Mouse (Mus musculus) gonadal fat pad, adult 2 months (tissue): ENCODE results near the gene Rab23. TPM values are rescaled to one million over a fixed set of nuclear protein-coding genes. Genes with fewer than 3 reads are reported as not detected.

Experiments used
- DNase-seq: peaks from one replicate; pipeline ENCODE4 v3.0.0-alpha.2; 2012; ENCODE audit warnings: low read depth
- polyA plus RNA-seq: library from polyadenylated mRNA; depleted of rRNA; stranded (reverse); fragments of >200 nt; gene quantifications from 2 replicates; pipeline ENCODE4 v1.2.3, GENCODE M21; 2012; rRNA removed

Rab23 gene
- polyA plus RNA-seq: 7.5 and 9.3 TPM in 2 replicates

DNA sequence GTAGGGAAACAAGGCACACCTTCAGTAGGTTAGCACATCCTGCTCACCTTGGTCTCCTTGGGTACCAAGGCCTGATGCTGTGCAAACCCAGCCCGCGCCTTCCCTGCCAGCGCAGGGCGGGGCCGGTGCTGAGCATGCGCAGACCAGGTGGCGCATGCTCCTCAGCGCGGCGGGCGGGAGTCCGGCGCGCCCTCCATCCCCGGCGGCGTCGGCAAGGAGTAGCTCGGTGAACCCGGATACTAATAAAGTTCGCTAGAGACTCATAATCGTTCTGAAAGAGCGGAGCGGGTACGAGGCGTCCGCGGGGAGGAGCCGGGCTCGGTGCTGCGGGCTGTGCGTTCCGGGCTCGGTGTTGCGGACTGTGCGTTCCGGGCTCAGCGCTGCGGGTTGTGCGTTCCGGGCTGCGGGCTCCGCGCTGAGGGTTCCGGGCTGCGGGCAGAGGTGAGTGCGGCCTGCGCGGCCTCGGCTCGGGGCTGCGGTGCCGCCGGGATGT is at the start of gene Rab23:
Gene Rab23 (plus strand): TSS at position 155 of the 493 bp plus-strand sequence.
- DNase-seq: no peak

DNA sequence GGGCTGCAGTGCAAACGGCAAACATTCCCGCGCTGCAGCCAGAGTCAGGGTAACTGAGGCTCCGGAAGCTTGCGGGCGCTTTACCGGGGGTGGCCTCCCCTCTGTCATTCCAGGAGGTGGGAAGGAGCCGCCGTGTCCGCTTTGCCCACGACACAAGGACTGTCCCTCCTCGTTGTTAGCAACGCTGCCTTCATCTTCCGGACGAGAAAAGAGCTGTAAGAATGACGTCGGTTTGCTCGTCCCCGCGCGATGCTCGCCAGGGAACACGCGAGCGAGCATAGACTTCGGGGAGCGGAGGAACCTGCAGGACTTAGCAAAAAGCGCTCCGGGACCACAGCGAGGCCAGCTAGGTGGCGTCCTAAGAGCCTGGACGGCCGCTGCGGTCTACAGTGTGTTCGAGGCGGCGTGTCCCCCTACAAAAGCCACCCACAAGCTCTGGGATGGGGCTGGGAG is 49.5 kb upstream of the Rab23 start:
- no peak for DNase-seq

DNA sequence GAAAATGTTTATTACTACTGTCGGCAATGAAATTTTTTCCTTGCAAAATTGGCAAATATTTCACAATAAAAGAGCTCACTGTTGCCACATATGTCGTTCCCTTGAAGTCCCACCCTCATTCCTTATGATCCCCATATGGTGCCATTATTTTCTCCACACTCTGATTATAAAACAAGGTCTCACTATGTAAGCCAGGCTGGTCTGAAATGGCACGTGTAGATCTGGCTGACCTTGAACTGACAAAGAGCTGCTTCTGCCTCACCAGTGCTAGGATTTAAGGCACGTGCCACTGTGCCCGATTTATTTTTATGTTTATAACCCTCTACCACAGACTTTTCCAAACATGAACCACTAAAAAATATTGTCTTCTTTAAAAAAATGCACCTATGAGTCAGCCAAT is 48.2 kb upstream of the Rab23 start:
- DNase-seq: no peak

DNA sequence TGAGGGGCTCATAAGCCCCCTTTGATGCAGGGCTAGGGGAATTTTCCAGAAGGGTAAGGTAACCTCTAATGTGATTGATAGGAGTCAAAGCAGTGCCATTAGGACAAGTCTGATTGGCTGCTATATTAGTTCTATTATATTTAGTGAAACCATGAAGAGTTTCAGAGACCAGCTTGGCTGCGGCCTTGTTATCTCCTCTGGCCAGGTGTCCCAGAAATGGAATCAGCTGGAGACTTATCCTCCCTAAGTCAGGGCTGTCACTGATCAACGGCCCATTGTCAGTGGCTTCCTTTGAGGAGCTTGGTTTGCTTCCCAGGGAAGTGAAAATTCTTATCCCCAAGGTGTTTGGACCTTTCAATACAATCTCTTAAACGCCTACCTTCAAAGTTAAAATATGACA is 47.6 kb upstream of the Rab23 start:
- DNase-seq: no peak

DNA sequence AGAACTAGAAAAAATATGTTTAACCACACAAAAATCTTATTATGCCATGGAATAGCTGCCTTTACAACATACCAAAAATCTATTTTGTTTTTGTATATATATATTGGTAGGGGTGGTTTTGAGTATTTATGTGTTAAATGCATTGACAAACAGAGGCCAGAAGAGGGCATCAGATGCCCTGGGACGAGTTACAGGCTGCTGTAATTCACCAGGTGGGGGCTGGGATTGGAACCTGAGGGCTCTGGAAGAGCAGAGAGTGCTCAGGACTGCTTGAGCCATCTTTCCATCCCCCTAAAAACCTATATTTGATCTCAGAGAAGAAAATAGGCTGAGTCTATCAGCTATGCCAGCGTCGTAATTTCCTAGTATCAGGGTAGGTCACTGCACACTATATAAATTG is 47.2 kb upstream of the Rab23 start:
- no peak for DNase-seq

DNA sequence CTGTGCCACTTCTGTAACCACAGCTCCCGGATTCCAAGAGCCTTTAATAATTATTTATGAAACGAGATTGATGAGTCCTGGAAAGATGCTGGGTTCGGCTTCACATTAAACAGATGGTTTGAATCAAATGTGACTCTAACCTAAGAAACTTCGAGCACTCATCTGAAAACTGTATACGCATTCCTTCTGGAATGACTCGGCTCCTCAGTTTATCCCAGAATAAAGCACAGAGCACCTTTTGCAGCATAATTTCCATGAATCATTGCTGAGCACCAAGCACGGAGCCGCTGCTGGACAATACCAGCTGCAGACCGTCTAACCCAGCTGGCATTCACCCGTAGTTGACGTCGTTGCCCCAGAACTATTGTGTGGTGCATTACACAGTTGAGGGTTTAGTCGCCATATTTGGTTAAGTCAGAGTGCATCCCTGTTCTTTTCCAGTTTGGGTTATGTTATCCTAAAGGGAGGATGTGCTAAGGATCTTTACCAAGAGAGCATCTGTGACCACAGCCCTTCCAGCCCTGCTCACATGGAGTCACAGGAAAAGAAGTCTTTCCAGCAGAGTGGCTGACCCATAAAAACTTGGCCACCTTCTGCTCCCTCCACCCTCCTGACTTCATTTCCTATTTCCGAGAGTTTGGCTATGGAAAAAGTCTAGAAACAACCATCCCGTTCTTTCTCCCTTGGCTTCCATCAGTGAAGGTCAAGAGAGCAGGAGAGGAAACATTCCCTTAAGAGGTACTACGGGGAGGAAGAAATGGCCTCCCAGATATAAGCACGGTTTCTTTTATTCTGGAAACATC is 46.3 kb upstream of the Rab23 start:
- no peak for DNase-seq

DNA sequence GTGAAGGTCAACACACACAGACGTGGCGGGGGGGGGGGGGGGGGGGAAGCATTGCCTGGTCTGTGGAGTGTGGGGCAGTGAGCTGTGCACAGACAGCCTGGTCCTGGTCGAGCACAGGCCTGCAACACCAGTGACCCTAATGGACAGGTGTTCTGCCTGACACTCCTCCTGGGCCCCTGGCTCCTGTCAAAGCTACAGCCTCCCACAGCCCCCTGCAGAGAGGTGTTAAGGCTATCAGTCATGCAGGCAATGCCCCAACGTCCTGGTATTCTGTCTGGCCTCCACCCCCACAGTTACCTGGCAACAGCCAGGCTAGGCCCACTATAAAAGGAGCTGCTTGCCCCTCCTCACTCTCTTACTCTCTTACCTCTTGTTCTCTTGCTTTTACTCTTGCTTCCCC is 39.3 kb upstream of the Rab23 start:
- DNase-seq: no peak

DNA sequence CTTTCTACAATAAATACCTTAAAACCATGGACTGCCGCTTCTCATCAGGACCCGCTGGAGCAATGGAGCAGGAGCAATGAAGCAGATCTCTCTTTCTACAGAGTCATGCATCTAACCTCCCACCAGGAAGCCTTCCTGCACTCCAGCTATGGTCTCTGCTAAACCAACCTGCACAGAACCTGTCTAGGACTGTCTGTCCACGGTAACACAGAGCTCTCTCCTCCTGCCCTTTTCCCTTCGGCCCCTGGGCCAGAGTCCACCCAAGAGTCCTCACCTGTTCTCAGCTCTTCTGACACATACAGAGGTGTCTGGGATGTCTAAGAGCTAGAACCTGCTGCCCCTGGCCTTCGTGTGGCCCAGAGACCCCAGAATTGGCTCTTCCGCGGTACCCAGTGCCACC is 38.8 kb upstream of the Rab23 start:
- DNase-seq: no peak

DNA sequence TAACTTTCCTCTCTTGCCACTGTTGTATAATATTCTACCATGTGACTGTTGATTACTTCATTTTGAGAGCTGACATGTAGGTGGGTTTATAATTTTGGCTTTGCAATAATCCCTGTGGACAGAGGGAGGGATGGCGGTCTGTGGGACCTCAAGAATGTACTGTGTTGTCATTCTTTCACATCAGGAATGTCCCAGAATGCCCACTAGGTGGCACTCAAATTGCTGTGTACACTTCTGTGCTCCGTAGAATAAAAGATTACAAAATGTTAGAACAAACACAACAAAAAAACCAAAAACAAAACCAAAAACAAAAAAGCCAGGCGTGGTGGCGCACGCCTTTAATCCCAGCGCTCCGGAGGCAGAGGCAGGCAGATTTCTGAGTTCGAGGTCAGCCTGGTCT is 35.2 kb upstream of the Rab23 start:
- DNase-seq: no peak

DNA sequence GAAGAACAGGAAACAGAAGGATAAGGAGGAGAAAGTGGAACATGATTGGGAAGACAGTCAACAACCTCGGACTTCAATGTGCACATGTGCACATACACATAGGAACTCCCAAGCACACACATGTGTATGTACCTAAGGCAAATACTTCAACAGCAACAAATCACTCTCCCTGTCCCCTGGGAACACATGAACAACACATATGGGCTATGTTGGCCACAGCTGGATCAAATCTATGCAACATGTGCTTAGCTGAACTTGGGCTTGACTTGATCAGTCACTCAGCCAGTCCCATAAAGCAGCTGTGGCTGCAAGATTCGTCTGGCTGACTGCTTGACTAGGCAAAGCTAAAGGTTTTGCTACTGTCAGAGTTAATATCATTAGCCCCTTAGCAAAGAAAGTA is 30.9 kb upstream of the Rab23 start:
- no peak for DNase-seq

DNA sequence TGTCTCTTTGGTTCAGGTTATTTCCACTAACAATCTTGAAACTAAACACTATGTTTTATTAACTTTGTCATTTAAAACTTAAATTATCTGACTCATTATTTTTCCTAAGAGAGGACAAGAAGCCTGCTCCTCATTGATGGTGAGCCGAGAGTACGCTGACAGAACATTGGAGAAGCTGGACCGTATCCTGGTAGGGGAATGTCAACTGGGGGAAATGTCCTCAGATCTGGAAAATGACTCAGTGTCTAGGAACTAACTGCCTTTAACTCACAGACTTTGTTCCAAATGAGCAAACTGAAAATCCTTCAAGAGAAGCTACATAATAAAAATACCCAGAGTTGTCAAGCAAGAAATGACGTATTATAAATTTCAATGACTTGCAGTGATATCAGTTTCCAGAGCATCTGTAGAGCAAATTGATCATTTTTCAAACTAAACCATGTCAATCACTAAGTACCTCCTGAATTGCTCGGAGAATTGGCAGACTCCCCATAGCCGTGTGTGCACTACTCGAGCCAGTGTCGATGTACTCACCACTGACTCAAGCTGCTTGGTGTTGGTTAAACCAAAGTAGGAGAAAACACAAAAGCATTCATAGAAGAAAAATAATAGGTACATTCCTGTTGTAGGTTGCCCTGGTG is 30.1 kb upstream of the Rab23 start:
- no peak for DNase-seq

DNA sequence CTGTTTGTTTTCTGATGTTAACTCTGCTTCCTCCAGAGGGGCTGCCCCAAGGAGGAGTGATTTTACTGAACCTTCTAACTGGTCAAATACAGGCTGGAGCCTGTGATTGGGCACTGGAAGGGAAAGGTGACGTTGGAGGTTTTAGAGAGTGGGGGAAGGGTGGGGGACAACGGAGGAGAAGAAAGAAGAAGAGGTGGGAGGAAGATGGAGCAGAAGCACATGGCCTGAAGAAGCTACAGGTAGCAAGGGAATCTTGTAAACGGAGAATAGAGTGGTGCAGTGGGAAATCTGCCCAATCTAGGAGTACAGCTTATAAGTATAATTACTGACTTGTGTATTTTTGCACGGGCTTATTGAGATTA is 29.6 kb upstream of the Rab23 start:
- DNase-seq: no peak

DNA sequence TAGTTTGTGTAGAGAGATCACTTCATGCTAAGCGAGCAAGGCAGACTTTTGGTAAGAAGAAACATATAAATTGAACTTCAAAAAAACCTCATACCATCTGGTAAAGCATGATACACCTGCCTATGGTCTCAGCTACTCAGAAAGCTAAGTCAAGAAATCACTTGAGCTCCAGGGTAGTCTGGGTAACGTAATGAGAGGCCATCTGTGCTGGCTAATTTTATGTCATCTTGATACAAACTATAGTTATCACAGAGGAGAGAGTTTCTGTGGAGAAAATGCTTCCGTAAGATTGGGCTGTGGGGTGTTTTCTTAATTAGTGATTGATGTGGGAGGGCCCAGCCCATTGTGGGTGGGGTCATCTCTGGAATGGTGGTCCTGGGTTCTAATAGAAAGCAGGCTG is 25.8 kb upstream of the Rab23 start:
- DNase-seq: no peak

DNA sequence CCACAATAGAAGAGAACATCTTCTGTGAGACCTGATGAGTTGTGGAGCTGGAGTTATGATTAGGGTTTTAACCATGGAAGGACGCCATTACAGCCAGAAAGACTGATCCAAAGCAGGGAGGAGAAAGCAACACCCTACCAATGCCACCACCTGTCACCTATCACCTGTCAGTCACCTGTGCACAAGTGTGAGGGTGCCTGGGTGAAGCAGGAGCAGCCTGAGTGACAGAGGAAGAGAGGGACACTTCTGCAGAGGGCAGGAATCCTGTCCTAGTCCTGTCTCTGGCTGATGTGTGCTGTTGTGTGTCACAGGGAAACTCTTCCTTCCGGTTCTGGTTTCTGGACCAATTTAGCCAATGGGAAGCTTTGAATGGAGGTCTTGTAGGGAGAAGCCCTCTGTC is 23.7 kb upstream of the Rab23 start:
- no peak for DNase-seq

DNA sequence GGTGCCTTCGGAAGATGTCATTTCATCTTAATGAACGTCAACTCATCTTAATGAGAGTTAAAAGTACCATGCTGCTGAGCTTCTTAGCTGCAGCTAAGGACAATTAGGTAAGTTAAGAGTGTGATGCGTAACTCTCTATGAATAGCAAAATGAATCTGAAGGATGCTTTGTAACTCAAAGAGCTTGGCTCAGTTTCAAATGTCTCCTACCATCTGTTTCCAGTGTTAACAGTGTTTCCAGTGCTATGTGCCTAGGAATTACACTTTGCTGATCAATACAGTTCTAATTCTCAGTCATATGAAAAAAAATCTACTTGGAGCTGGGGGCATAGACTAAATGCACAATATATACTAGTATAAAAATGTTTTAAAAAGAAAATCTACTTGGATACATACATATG is 18.4 kb upstream of the Rab23 start:
- no peak for DNase-seq

DNA sequence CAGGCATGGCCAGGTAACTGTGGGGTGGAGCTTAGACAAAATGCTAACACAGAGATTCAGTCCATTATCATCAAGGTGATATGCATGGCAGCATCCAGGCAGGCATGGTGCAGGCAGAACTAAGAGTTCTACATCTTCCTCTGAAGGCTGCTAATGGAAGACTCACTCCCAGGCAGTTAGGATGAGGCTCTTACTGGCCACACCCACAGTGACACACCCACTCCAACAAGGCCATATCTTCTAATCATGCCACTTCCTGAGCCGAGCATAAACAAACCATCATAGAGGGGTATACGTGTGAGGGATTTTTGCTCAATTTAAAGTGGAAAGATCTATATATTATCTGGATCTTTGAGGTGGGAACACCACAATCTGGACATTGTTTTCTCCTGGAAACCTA is 10.1 kb upstream of the Rab23 start:
- no peak for DNase-seq

DNA sequence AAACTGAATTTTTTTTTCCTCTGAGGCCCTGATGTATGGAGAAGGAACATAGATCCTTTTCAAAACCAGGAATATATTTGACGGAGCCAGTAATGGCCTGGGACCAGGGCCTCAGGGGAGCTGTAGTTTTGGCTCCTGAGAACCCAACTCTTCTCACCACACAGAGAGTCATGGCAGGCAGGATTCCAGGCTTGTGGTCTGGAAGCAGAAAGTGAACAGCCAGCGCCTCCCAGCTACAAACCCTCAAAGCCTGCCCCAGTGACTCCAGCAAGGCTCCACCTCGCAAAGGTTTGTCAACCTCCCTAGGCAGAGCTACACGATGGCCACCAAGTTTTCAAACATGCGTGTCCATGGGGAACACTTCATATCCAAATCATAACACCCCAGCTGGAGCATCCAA is 7.7 kb upstream of the Rab23 start:
- DNase-seq: no peak

DNA sequence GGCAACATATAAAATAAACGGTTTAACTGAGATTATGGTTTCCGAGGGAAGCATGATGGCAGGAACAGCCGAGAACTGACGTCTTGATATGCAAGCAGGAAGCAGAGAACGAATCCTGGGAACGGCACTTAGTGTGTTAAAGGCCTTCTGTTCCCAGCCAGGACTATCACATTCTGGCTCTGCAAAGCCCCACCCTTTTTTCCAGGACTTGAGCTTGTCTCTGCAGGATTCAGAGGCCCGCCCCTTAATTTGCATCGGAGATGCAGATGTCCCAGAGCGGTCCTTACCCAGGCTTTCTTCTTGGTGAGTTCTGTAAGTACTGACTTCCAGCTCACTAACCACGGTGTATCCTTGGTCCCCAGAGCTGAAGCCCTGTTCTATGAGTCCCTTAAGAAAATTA is 4.9 kb upstream of the Rab23 start:
- no peak for DNase-seq

DNA sequence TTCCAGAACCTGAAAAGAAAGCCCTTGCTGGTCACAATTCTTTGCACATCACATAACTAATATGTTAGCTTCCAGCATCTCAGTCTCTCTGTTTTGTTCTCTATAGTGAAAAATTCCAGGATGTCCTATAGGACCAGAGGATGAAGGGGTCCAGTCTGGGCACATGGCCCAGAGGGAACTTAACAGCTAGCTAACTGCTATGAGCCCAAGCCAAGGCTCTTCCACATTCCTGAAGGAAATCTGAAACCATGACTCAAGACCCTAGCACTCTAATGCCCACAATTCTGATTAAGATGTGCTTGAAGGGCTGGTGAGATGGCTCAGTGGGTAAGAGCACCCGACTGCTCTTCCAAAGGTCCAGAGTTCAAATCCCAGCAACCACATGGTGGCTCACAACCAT is 2.1 kb upstream of the Rab23 start:
- no peak for DNase-seq

DNA sequence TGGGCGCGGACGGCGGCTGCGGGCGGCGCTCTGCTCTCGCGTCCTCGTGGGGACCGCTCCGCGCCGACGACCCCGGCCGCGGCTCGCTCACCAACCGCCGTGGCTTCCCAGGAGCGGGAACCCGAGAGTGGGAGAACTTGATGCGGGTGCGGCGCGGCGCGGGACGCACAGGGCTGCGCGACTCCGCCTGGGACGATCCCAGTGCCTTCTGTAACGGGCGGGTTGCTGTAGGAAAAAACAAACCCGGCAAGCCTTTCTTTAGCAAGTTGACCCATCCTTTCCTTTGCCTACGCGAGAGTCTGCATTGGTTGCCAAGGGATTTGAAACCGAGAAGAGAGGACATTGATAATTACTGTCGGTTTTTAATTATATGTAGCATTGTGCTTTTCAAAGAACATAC is 544 bp downstream of the Rab23 start:
- no peak for DNase-seq

DNA sequence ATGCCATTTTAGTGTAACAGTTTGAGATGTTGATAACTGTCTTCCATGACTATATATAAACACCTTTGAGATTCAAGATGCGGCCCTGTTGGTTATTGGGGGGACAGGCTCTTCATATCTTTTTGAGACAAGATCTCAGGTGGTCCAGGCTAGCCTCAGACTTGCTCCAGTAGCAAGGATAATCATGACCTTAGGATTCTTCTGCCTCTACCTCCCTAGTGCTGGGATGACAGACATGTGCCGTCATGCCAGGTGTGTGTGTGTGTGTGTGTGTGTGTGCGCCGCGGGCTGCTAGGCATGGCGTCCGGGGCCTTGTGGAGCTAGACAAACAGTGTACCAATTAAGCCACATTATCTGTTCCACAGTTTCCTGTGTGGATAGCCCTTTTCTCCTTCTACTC is 1.3 kb downstream of the Rab23 start:
- no peak for DNase-seq

DNA sequence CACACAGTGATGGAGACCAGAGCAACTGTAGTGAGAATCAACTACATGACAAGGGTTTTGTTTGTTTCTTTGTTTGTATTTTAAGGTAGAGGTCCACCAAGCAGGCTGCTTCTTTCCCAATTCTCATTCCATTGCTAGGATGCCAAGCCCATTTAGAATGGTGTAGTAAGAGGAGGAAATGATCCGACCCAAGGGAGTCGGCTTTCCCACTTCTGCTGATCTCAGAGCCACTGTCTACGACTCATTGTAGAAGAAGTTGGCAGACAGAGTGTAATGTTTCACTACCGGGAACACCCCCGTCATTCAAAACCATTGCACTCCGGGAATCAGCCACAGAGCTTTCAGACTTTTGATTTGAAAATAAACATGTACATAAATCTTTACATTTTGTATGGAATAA is 4.8 kb downstream of the Rab23 start:
- no peak for DNase-seq

DNA sequence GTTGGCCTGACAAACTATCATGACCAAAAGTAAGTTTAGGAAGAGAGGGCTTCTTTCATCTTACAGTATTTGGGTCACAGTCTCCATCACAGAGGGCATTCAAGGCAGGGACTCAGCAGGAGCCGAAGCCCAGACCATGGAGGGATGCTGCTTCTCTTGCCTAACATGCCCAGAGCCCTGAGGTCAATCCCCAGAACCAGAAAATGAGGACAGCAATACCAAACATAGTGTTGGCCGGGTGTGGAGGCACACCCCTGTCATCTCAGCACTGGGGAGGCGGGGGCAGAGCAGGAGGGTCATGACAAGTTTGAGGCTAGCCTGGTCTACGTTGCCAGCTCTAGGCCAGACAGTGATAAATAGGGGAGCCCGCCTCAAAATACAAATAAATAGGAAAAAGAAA is 5.4 kb downstream of the Rab23 start:
- DNase-seq: no peak

DNA sequence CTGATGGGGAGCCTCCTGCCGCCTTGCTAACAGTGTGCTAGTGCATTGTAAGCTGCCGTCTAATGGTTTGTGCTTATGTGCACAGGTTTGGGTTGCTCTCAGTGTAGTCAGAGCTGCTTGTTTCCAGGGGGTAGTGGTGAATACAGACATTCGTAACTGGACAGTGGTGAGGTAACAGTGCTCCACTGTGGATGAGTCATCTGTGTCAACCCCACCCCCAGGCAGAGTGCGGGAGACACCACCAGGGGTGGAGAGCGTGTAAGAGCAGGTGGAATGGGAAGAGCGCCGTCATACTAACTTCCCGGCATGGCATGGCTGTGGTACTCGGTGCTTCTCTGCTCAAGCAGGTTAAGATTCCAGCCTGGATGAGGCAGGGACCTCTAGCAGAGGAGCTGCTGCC is 13.4 kb downstream of the Rab23 start:
- no peak for DNase-seq
